ENCODE assay signal across 17 mouse cellular contexts in the genomic region with DNA sequence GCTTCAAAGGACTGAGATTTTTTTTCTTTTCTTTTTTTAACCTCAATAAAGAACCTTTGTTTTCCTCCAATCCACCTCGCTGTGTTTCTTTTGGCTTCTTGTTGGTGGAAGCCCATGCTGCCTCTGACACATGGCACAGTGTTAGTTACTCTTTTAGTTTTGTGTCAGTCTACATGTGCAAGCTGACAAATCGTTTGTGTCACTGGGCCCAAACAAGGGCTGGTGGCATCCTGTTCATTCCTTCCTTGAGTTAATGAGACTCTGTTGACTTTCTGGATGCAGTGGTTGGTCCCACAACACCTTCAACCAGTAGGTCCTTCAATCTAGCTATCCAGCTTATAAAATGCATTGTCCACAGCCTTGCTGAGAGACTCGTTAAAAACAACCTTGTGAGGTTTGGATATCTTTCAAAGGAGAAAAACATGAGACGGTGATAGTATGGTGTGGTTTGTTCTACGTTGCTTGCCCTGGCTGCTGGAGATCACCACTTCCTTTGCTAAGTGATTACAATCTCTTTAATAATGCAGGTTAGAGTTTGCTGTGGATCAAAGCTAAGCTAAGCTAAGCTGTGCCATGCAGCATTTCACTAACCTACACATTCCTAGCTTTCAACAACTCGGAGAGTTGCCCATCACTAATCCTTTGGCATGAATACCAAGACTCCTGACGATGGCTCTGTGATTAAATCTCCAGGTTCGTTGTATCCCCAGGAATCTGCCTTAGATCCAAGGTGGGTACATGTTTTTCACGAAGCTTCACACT. TPM values are rescaled to one million over a fixed set of nuclear protein-coding genes. Genes with fewer than 3 reads are reported as not detected.
DNase-seq lines count a peak whose midpoint lies in the region.
"Had no signal": no experiment of that assay in that cellular context is flagged by ENCODE, and none has a peak within 500 bp of the region (broad histone marks: within the 10 kb centered on the region; RNA-seq: fewer than 3 reads in every experiment).

No protein-coding gene starts in this region.

- DNase-seq in CD4-positive, CD25-positive, alpha-beta regulatory T cell, adult 2 months (ENCODE audit: low read depth, low spot score) = peak; percentile 57
- DNase-seq in T-cell, adult 2 months (ENCODE audit: low spot score) = peak; percentile 70
- DNase-seq in gonadal fat pad, adult 2 months (ENCODE audit: low read depth) = peak; percentile 93
- peak; percentile 74 for DNase-seq in naive thymus-derived CD4-positive, alpha-beta T cell, adult 2 months (ENCODE audit: low read depth)
- no peak for DNase-seq in testis, postnatal 10 days (ENCODE audit: low spot score)
- DNase-seq in ovary, postnatal 36 days (ENCODE audit: low spot score) = no peak
- DNase-seq in right cerebral cortex, postnatal 36 days (ENCODE audit: low spot score in 2 of 2) = no peak
- no peak for DNase-seq in ovary, postnatal 14 days (ENCODE audit: low spot score)
- DNase-seq: adrenal gland, postnatal 10 days; cerebellum, adult 11 months; cerebellum, adult 2 months; cerebellum, adult 9-11 months; cerebellum, postnatal 25 days; gastrocnemius, postnatal 10 days; gastrocnemius, postnatal 36 days; heart, adult 11 months; heart, postnatal 36 days had no signal

RNA-seq across cellular contexts. Expression of a gene that starts 12.6 kb away (rescaled TPM):
- 13.3 and 14.4 TPM in 2 replicates for polyA plus RNA-seq in gonadal fat pad, adult 2 months (2012; rRNA removed)

Comparison
In these comparisons a context has a peak if more than half of its experiments do, and no peak if none do; other contexts are left out.
1. DNase-seq: peak in CD4-positive, CD25-positive, alpha-beta regulatory T cell, adult 2 months (single experiment), T-cell, adult 2 months (single experiment), gonadal fat pad, adult 2 months (single experiment) and naive thymus-derived CD4-positive, alpha-beta T cell, adult 2 months (single experiment); none in testis, postnatal 10 days (single experiment), ovary, postnatal 36 days (single experiment), right cerebral cortex, postnatal 36 days (0 of 2) and ovary, postnatal 14 days (single experiment).